Mouse (Mus musculus) embryonic fibroblast, embryonic 13.5 days (primary cell): ENCODE measurements around the gene Bod1l.

Experiments
- CTCF ChIP-seq: IDR thresholded peaks from 2 replicates; pipeline ENCODE4 v1.5.1; 2011; ENCODE audit warnings: mild to moderate bottlenecking, control low read depth, low read length, moderate library complexity, borderline replicate concordance; ENCODE audit not compliant: insufficient read depth
- POLR2A ChIP-seq: IDR thresholded peaks from 2 replicates; pipeline ENCODE4 v1.6.1; 2011; ENCODE audit warnings: low read depth, mild to moderate bottlenecking, control low read depth, low read length, moderate library complexity

- TF ChIP-seq CTCF (no peak), POLR2A (no peak)
These were observed 81.0 kb downstream of the Bod1l start for GRCm38 (mm10) chr5:41762947-41763730.
